Mouse (Mus musculus): ENCODE measurements around the gene Tmem258.
"Not testable (repeated sequence)": the region's sequence is repeated elsewhere in the genome, so short reads cannot be mapped to it uniquely, and the experiment has no call there.

Gene Tmem258

GRCm38 (mm10) chr19:10203848-10204615 is at the start of gene Tmem258, which contains the start of gene Fen1:
TSS of gene Tmem258 (plus strand) at chr19:10204014.
TSS of gene Fen1 (minus strand) at chr19:10204169.
- DNase-seq (ENCODE audit: low read depth, low spot score), result peak; percentile 92

- no peak for DNase-seq (ENCODE audit: low read depth, low spot score)
Measured at GRCm38 (mm10) chr19:10157725-10158124, 46.1 kb upstream of the Tmem258 start.

GRCm38 (mm10) chr19:10163896-10164295 is 39.9 kb upstream of the Tmem258 start:
- no peak for DNase-seq (ENCODE audit: low read depth, low spot score)

- not testable (repeated sequence) for DNase-seq (ENCODE audit: low read depth, low spot score)
Measured at GRCm38 (mm10) chr19:10165928-10166327, 37.9 kb upstream of the Tmem258 start.

GRCm38 (mm10) chr19:10167112-10167511 is 36.7 kb upstream of the Tmem258 start:
- DNase-seq (ENCODE audit: low read depth, low spot score), result no peak

- DNase-seq (ENCODE audit: low read depth, low spot score), result no peak
Measured at GRCm38 (mm10) chr19:10167951-10168350, 35.9 kb upstream of the Tmem258 start.

- DNase-seq (ENCODE audit: low read depth, low spot score), result no peak
Measured at GRCm38 (mm10) chr19:10168441-10168840, 35.4 kb upstream of the Tmem258 start.

GRCm38 (mm10) chr19:10169179-10169578 is 34.6 kb upstream of the Tmem258 start:
- DNase-seq (ENCODE audit: low read depth, low spot score), result no peak

GRCm38 (mm10) chr19:10169692-10170330 is 34.0 kb upstream of the Tmem258 start:
- DNase-seq (ENCODE audit: low read depth, low spot score), result peak; percentile 83

GRCm38 (mm10) chr19:10170466-10170865 is 33.3 kb upstream of the Tmem258 start:
- DNase-seq (ENCODE audit: low read depth, low spot score), result no peak

GRCm38 (mm10) chr19:10171359-10171758 is 32.5 kb upstream of the Tmem258 start:
- no peak for DNase-seq (ENCODE audit: low read depth, low spot score)

GRCm38 (mm10) chr19:10171846-10172245 is 32.0 kb upstream of the Tmem258 start:
- no peak for DNase-seq (ENCODE audit: low read depth, low spot score)

GRCm38 (mm10) chr19:10173116-10173718 is 30.6 kb upstream of the Tmem258 start:
- DNase-seq (ENCODE audit: low read depth, low spot score), result no peak

GRCm38 (mm10) chr19:10173844-10174539 is 29.8 kb upstream of the Tmem258 start:
- no peak for DNase-seq (ENCODE audit: low read depth, low spot score)

GRCm38 (mm10) chr19:10174956-10175355 is 28.9 kb upstream of the Tmem258 start:
- DNase-seq (ENCODE audit: low read depth, low spot score), result no peak

- DNase-seq (ENCODE audit: low read depth, low spot score), result no peak
Measured at GRCm38 (mm10) chr19:10176477-10176876, 27.3 kb upstream of the Tmem258 start.

GRCm38 (mm10) chr19:10176941-10177372 is 26.9 kb upstream of the Tmem258 start:
- peak; percentile 27 for DNase-seq (ENCODE audit: low read depth, low spot score)

GRCm38 (mm10) chr19:10181225-10181624 is 22.6 kb upstream of the Tmem258 start:
- no peak for DNase-seq (ENCODE audit: low read depth, low spot score)

- DNase-seq (ENCODE audit: low read depth, low spot score), result peak; percentile 52
Measured at GRCm38 (mm10) chr19:10182142-10182541, 21.7 kb upstream of the Tmem258 start.

- DNase-seq (ENCODE audit: low read depth, low spot score), result peak; percentile 96
Measured at GRCm38 (mm10) chr19:10182670-10183298, 21.0 kb upstream of the Tmem258 start, which contains the start of gene Fads1. TSS of gene Fads1 (plus strand) at chr19:10182888.

GRCm38 (mm10) chr19:10183299-10183983 is 20.4 kb upstream of the Tmem258 start:
- peak; percentile 76 for DNase-seq (ENCODE audit: low read depth, low spot score)

All from ES-CJ7 (cell line).